18 mouse cellular contexts compared by ENCODE assay signal in the genomic region with DNA sequence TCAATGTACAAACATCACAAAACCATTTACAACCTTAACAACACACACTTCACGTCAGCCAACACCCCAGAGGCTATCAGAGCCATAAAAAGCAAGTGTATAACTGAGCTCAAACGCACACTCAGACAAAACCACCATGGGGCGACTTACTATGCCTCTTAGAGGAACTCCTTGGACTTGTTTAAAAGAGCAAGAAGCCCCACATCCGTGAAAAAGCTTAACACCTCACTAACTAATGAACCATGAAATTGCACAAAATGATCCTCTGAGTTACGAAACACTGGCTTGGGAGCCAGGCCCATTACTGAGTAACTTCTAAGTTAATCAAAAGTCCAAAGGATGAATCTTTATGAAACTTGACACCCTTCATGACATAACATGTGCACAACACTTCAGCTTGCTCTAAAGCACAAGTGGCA. TPM values are rescaled to one million over a fixed set of nuclear protein-coding genes. Genes with fewer than 3 reads are reported as not detected.
DNase-seq lines count a peak whose midpoint lies in the region; ATAC-seq and TF ChIP-seq lines count a peak whose summit lies in the region.
"Had no signal": no experiment of that assay in that cellular context is flagged by ENCODE, and none has a peak within 500 bp of the region (broad histone marks: within the 10 kb centered on the region; RNA-seq: fewer than 3 reads in every experiment).

No protein-coding gene starts in this region.

- 47% methylated on average over 5 of the region's 5 CpGs for WGBS in kidney, embryonic 14.5 days
- WGBS in kidney, adult 2 months = 36% methylated on average over 5 of the region's 5 CpGs

- peaks cover 42% of the 10 kb centered on the region for H3K36me3 ChIP-seq in kidney, embryonic 14.5 days (ENCODE audit: control insufficient read depth, insufficient read depth, low read length)
- H3K36me3 ChIP-seq in C2C12 (ENCODE audit: control insufficient read depth, insufficient read depth) = peaks cover 87% of the 10 kb centered on the region
- peaks cover 3% of the 10 kb centered on the region for H3K36me3 ChIP-seq in kidney, adult 2 months (ENCODE audit: control insufficient read depth, insufficient read depth, low read length)

- H3K79me3 ChIP-seq in C2C12 (ENCODE audit: low read depth) = no peaks in the 10 kb centered on the region

- H3ac ChIP-seq in C2C12 (ENCODE audit: control insufficient read depth, insufficient read length, low read depth) = no peak overlapping the region

- no peak for TF ChIP-seq CTCF in C2C12 (IDR thresholded peaks at IDR 0.05; ENCODE audit: control insufficient read depth, insufficient read depth, insufficient read length)
- no peak for TF ChIP-seq CTCF in kidney, adult 2 months (conservative IDR thresholded peaks at IDR 0.05; ENCODE audit: insufficient read depth, insufficient read length, low read depth, low read length)

- H3K79me2 ChIP-seq in C2C12 (ENCODE audit: control insufficient read depth, insufficient read depth) = peaks cover 18% of the 10 kb centered on the region

- DNase-seq in kidney, adult 11 months = peak; percentile 70
- peak; percentile 91 for DNase-seq in kidney, adult 2 months
- DNase-seq in kidney, postnatal 14 days = peak; percentile 64
- no peak for DNase-seq in neural tube, embryonic 10.5 days (ENCODE audit: extremely low spot score, low spot score)
- no peak for DNase-seq in cerebellum, adult 18-20 months
- DNase-seq: cerebellum, adult 8-10 months; heart, adult 2 months; left cerebral cortex, postnatal 4 days; liver; thymus, adult 2 months had no signal

- H3K9me3 ChIP-seq in kidney, embryonic 14.5 days (ENCODE audit: control insufficient read depth, low read length) = no peaks in the 10 kb centered on the region
- H3K9me3 ChIP-seq: forebrain, embryonic 12.5 days; midbrain, embryonic 13.5 days; neural tube, embryonic 13.5 days had no signal

- no peak overlapping the region for H3K27ac ChIP-seq in kidney, embryonic 14.5 days (ENCODE audit: low read depth, low read length)
- H3K27ac ChIP-seq in kidney, adult 2 months (ENCODE audit: insufficient read depth, low read depth, low read length) = peak overlapping the region; percentile 80
- H3K27ac ChIP-seq: forebrain, embryonic 12.5 days; heart, adult 2 months; macrophage; midbrain, embryonic 13.5 days; neural tube, embryonic 13.5 days had no signal

- H3K4me1 ChIP-seq in kidney, embryonic 14.5 days (ENCODE audit: control insufficient read depth, insufficient read depth, low read length) = no peaks in the 10 kb centered on the region
- peaks cover 12% of the 10 kb centered on the region for H3K4me1 ChIP-seq in kidney, adult 2 months (ENCODE audit: control insufficient read depth, insufficient read depth, low read length)
- H3K4me1 ChIP-seq: forebrain, embryonic 12.5 days; midbrain, embryonic 13.5 days; neural tube, embryonic 13.5 days had no signal

- no peak overlapping the region for H3K4me2 ChIP-seq in kidney, embryonic 14.5 days (replicated peaks; ENCODE audit: low read depth, low read length)
- H3K4me2 ChIP-seq: forebrain, embryonic 12.5 days; midbrain, embryonic 13.5 days; neural tube, embryonic 13.5 days had no signal

- TF ChIP-seq POLR2A in kidney, adult 2 months (IDR thresholded peaks at IDR 0.05; ENCODE audit: low read depth, low read length) = no peak

- H3K4me3 ChIP-seq in kidney, embryonic 14.5 days (ENCODE audit: low read length) = no peak overlapping the region
- H3K4me3 ChIP-seq in C2C12 (ENCODE audit: insufficient read depth, poor library complexity, severe bottlenecking) = no peak overlapping the region
- no peak overlapping the region for H3K4me3 ChIP-seq in kidney, adult 2 months (ENCODE audit: insufficient read depth, low read depth, low read length)
- H3K4me3 ChIP-seq: forebrain, embryonic 12.5 days; heart, adult 2 months; midbrain, embryonic 13.5 days; neural tube, embryonic 13.5 days had no signal

- no peak for ATAC-seq in kidney, embryonic 14.5 days (ENCODE audit: low FRiP score, low TSS enrichment)
- no peak for ATAC-seq in megakaryocyte-erythroid progenitor cell, adult 5-6 weeks (replicated peaks; ENCODE audit: low FRiP score, low TSS enrichment, poor library complexity, severe bottlenecking)
- ATAC-seq: hindbrain, embryonic 16.5 days; midbrain, embryonic 13.5 days had no signal

- H3K9ac ChIP-seq in kidney, embryonic 14.5 days (ENCODE audit: low read depth, low read length) = no peak overlapping the region
- H3K9ac ChIP-seq: forebrain, embryonic 12.5 days; midbrain, embryonic 13.5 days; neural tube, embryonic 13.5 days had no signal

- no peaks in the 10 kb centered on the region for H3K27me3 ChIP-seq in kidney, embryonic 14.5 days (ENCODE audit: control insufficient read depth, insufficient read depth, low read length)
- H3K27me3 ChIP-seq in C2C12 (ENCODE audit: control insufficient read depth, insufficient read depth, insufficient read length) = no peaks in the 10 kb centered on the region
- H3K27me3 ChIP-seq in kidney, adult 2 months (replicated peaks; ENCODE audit: control insufficient read depth, insufficient read depth, low read length) = no peaks in the 10 kb centered on the region
- H3K27me3 ChIP-seq: forebrain, embryonic 12.5 days; midbrain, embryonic 13.5 days; neural tube, embryonic 13.5 days had no signal

TF ChIP-seq in C2C12, 6 proteins besides CTCF, POLR2A, EP300 and RAD21:
- TF ChIP-seq CEBPB (IDR thresholded peaks at IDR 0.05; ENCODE audit: low read depth) (peak; percentile 18), FOSL1 (IDR thresholded peaks at IDR 0.05; ENCODE audit: insufficient read depth, low read length, poor library complexity, severe bottlenecking) (no peak)

RNA-seq across cellular contexts. Expression of gene Utp20, which starts 42.1 kb away (rescaled TPM):
- 20.4 and 29.9 TPM in 2 replicates for polyA plus RNA-seq in kidney, embryonic 14.5 days (2014; fragmentation: Nextera tagmentation; extraction: Ambion mirVana)
- 24.2 TPM for polyA plus RNA-seq in C2C12 (2012; fragmentation: generic; extraction: Trizol)
- polyA plus RNA-seq in kidney, adult 2 months (2012; rRNA removed) = 10.9 and 14.2 TPM in 2 replicates
- 55.4 and 72.5 TPM in 2 replicates for total RNA-seq in megakaryocyte-erythroid progenitor cell, adult 5-6 weeks (2014; fragmentation: Nextera tagmentation)
- 45.1 and 53.7 TPM in 2 replicates for total RNA-seq in megakaryocyte-erythroid progenitor cell, adult 5-6 weeks (2017)

RNA-seq across cellular contexts. Expression of gene Arl1, which starts 53.9 kb away (rescaled TPM):
- polyA plus RNA-seq in kidney, embryonic 14.5 days (2014; fragmentation: Nextera tagmentation; extraction: Ambion mirVana) = 172 and 186 TPM in 2 replicates
- polyA plus RNA-seq in C2C12 (2012; fragmentation: generic; extraction: Trizol) = 55.0 TPM
- 23.2 and 33.6 TPM in 2 replicates for polyA plus RNA-seq in kidney, adult 2 months (2012; rRNA removed)
- total RNA-seq in megakaryocyte-erythroid progenitor cell, adult 5-6 weeks (2014; fragmentation: Nextera tagmentation) = 36.5 and 51.3 TPM in 2 replicates
- 89.4 and 91.0 TPM in 2 replicates for total RNA-seq in megakaryocyte-erythroid progenitor cell, adult 5-6 weeks (2017)

Comparison
In these comparisons a context has a peak if more than half of its experiments do, and no peak if none do; other contexts are left out.
1. DNase-seq: peak in kidney, adult 11 months (single experiment), kidney, adult 2 months (single experiment) and kidney, postnatal 14 days (single experiment); none in neural tube, embryonic 10.5 days (single experiment) and cerebellum, adult 18-20 months (0 of 2).